Mouse (Mus musculus) testis, adult 2 months (tissue): ENCODE measurements around the gene Itih2.

Source experiments
- CTCF ChIP-seq: fragments of 200-500 bp; IDR thresholded peaks from 2 replicates; pipeline ENCODE4 v1.5.1; 2012; ENCODE audit warnings: low read depth, mild to moderate bottlenecking, inconsistent platforms, low read length, moderate library complexity; ENCODE audit not compliant: control insufficient read depth, insufficient read depth, insufficient replicate concordance
- POLR2A ChIP-seq: fragments of 200-500 bp; IDR thresholded peaks from 2 replicates; pipeline ENCODE4 v1.6.1; 2012; ENCODE audit warnings: low read depth, mild to moderate bottlenecking, inconsistent platforms, low read length, moderate library complexity; ENCODE audit not compliant: control insufficient read depth

DNA sequence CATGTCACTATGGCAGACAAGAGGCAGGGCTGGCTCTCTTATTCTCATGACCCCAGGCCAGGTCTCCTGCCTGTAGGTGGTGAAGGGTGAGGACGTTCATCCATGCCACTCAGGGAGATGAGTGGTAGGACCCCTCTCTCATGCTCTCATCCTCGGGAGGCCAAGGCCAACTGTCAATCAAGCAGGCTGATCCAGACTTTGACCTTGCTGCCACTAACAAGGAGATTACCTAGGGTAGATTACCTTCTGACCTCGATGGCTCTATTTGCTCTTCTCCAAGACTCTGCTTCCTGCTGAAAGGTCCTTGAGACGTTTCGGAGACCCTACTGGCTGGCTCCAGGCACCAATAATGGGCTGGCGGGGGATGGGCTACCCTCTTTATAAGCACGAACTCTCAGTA is 56.7 kb downstream of the Itih2 start:
- TF ChIP-seq CTCF (no peak), POLR2A (no peak)
